Mouse (Mus musculus): Measurements from ENCODE around the gene Dscam. TPM values are rescaled to one million over a fixed set of nuclear protein-coding genes. Genes with fewer than 3 reads are reported as not detected.
A peak's percentile ranks its signal among the peaks of the same experiment; 100 is the strongest.

Gene Dscam
- polyA plus RNA-seq, 1 experiment from 2014 or later, result 0.05 TPM

DNA sequence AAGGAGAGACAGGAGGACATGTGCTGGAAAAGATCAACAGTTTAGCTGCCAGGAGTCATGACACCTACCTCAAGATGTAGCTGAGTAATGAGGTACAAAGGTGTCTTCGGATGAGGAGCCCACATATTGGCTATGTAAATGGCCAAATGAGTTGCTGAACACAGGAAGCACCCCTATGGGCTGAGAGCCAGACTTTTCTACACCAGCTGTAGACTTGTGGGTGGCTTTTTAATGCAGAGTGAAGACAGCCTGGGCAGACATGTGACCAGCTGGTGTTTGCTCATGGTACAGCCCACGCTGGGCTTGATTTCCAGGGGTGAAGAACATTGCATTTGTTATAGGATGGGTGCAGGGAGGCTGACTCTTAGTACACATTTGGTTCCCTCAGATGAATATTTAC lies 43.3 kb downstream of the Dscam start:
- no peaks in the 10 kb centered on the region for H3K4me1 ChIP-seq (replicated peaks; ENCODE audit: insufficient read depth, low read length)
- no peak for ATAC-seq (replicated peaks; ENCODE audit: low FRiP score, low read depth)
- DNase-seq (ENCODE audit: low spot score), result no peak
- no peak overlapping the region for H3K4me2 ChIP-seq (ENCODE audit: low read length)
- no peak overlapping the region for H3K4me3 ChIP-seq (replicated peaks; ENCODE audit: low read depth, low read length)
- no peaks in the 10 kb centered on the region for H3K36me3 ChIP-seq (ENCODE audit: insufficient read depth, low read length)
- WGBS, result 76% methylated on average over 2 of the region's 2 CpGs
- H3K27me3 ChIP-seq (ENCODE audit: insufficient read depth, low read length), result no peaks in the 10 kb centered on the region
- no peak for TF ChIP-seq CTCF (IDR thresholded peaks at IDR 0.05; ENCODE audit: low read depth)
- no peaks in the 10 kb centered on the region for H3K9me3 ChIP-seq (replicated peaks; ENCODE audit: low read length)
- no peak overlapping the region for H3K27ac ChIP-seq
- H3K9ac ChIP-seq (ENCODE audit: low read depth, low read length), result no peak overlapping the region

DNA sequence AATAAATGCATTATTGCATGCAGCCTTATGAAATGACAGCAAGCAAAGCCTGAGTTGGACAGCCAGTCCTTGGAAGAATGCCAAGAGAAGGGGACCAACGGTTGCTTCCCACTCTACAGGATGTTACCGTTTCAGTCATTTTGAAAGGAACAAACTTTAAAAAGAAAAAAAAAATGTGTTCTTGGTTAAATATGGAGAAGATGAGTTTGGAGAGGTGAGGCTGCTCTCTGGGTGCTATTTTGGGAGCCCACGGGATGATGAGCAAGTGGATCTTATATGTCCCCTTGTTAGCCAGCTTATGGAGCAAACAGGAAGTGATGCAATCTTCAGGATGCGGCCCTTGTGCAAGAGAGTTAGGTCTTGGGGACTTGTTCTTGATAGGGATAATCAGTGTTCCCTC lies 60.5 kb downstream of the Dscam start:
- no peak for TF ChIP-seq CTCF (IDR thresholded peaks at IDR 0.05; ENCODE audit: low read depth)
- 70% methylated on average over 4 of the region's 4 CpGs for WGBS

DNA sequence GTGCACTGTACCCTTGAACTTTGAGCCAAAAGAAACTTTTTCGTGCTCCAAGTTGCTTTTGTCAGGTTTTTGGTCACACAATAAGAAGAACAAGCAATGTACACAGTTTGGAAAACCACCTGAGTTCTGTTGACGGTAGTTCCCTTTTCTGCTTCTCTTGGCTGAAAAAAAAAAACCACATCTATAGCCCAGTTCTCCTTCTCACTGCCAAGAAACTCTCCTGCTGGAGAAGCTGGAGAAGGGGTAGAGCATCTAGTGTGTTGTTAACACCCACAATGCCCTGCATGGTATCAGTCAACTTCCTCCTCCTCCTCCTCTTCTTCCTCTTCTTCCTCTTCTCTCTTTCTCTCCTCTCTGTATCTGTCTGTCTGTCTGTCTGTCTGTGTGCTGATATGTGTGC lies 65.3 kb downstream of the Dscam start:
- Histone ChIP-seq H3K4me2 (ENCODE audit: low read length) (no peak overlapping the region), H3K4me1 (replicated peaks; ENCODE audit: insufficient read depth, low read length) (no peaks in the 10 kb centered on the region), H3K4me3 (replicated peaks; ENCODE audit: low read depth, low read length) (no peak overlapping the region), H3K27me3 (ENCODE audit: insufficient read depth, low read length) (no peaks in the 10 kb centered on the region), H3K36me3 (ENCODE audit: insufficient read depth, low read length) (no peaks in the 10 kb centered on the region), H3K9ac (ENCODE audit: low read depth, low read length) (no peak overlapping the region), H3K9me3 (replicated peaks; ENCODE audit: low read length) (no peaks in the 10 kb centered on the region), H3K27ac (no peak overlapping the region)
- DNase-seq (ENCODE audit: low spot score) (no peak), ATAC-seq (replicated peaks; ENCODE audit: low FRiP score, low read depth) (no peak)
- WGBS, result 82% methylated on average over 2 of the region's 2 CpGs
- no peak for TF ChIP-seq CTCF (IDR thresholded peaks at IDR 0.05; ENCODE audit: low read depth)

More for the DNA sequence above, 60.5 kb downstream of the Dscam start:
- no peak overlapping the region for H3K4me3 ChIP-seq (replicated peaks; ENCODE audit: low read depth, low read length)
- DNase-seq (ENCODE audit: low spot score) (no peak), ATAC-seq (replicated peaks; ENCODE audit: low FRiP score, low read depth) (no peak)
- H3K4me2 ChIP-seq (ENCODE audit: low read length), result no peak overlapping the region
- H3K4me1 ChIP-seq (replicated peaks; ENCODE audit: insufficient read depth, low read length), result no peaks in the 10 kb centered on the region
- no peaks in the 10 kb centered on the region for H3K9me3 ChIP-seq (replicated peaks; ENCODE audit: low read length)
- no peaks in the 10 kb centered on the region for H3K27me3 ChIP-seq (ENCODE audit: insufficient read depth, low read length)
- no peaks in the 10 kb centered on the region for H3K36me3 ChIP-seq (ENCODE audit: insufficient read depth, low read length)
- no peak overlapping the region for H3K9ac ChIP-seq (ENCODE audit: low read depth, low read length)
- H3K27ac ChIP-seq, result no peak overlapping the region

DNA sequence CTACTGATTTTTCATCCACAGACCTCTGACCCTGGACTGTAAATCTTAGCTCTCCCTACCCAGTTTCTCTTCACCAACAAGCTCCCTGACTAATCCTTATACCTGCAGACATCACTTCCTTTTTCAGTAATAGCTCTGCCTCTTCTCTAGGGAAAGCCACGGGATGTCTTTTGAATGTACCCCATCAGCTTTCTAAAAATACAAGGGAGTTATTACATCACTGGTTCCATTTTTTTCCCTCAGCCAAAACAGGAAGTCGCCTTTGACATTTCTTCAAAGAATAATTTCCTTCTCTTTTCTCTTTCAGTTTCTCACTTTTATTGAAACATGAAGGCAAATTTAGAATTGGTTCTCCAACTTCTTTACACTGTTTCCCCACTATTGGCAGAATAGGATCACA lies 67.5 kb downstream of the Dscam start:
- Histone ChIP-seq H3K27me3 (ENCODE audit: insufficient read depth, low read length) (no peaks in the 10 kb centered on the region), H3K4me2 (ENCODE audit: low read length) (no peak overlapping the region), H3K27ac (no peak overlapping the region), H3K4me3 (replicated peaks; ENCODE audit: low read depth, low read length) (no peak overlapping the region), H3K9me3 (replicated peaks; ENCODE audit: low read length) (no peaks in the 10 kb centered on the region), H3K9ac (ENCODE audit: low read depth, low read length) (no peak overlapping the region), H3K4me1 (replicated peaks; ENCODE audit: insufficient read depth, low read length) (no peaks in the 10 kb centered on the region), H3K36me3 (ENCODE audit: insufficient read depth, low read length) (no peaks in the 10 kb centered on the region)
- 70% methylated on average over 2 of the region's 2 CpGs for WGBS
- no peak for TF ChIP-seq CTCF (IDR thresholded peaks at IDR 0.05; ENCODE audit: low read depth)
- no peak for DNase-seq (ENCODE audit: low spot score)
- no peak for ATAC-seq (replicated peaks; ENCODE audit: low FRiP score, low read depth)

DNA sequence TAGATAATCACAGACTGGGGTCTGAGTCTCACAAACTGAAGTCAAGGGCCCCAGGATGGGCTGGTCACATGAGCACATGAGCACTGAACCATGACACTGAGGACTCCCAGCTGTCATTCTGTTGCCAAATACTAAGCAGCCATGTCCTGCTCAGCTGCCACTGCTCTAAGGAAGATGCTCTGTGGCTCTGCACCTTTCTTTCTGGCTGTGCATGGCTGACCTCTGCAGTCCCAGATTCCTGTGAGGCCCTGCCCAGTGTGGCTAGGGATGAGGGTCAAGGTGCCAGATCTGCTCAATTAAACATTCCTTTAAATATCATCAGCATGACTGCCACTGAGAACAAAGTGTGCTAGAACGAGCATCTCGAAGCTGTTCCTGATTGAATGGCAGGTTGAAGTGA lies 70.5 kb downstream of the Dscam start:
- Histone ChIP-seq H3K27ac (no peak overlapping the region), H3K27me3 (ENCODE audit: insufficient read depth, low read length) (no peaks in the 10 kb centered on the region), H3K9me3 (replicated peaks; ENCODE audit: low read length) (no peaks in the 10 kb centered on the region), H3K4me3 (replicated peaks; ENCODE audit: low read depth, low read length) (no peak overlapping the region), H3K36me3 (ENCODE audit: insufficient read depth, low read length) (no peaks in the 10 kb centered on the region), H3K4me2 (ENCODE audit: low read length) (no peak overlapping the region), H3K4me1 (replicated peaks; ENCODE audit: insufficient read depth, low read length) (no peaks in the 10 kb centered on the region), H3K9ac (ENCODE audit: low read depth, low read length) (no peak overlapping the region)
- DNase-seq (ENCODE audit: low spot score), result peak; percentile 48
- TF ChIP-seq CTCF (IDR thresholded peaks at IDR 0.05; ENCODE audit: low read depth), result no peak
- 33% methylated on average over 2 of the region's 2 CpGs for whole genome bisulfite sequencing
- ATAC-seq (replicated peaks; ENCODE audit: low FRiP score, low read depth), result peak; percentile 74

DNA sequence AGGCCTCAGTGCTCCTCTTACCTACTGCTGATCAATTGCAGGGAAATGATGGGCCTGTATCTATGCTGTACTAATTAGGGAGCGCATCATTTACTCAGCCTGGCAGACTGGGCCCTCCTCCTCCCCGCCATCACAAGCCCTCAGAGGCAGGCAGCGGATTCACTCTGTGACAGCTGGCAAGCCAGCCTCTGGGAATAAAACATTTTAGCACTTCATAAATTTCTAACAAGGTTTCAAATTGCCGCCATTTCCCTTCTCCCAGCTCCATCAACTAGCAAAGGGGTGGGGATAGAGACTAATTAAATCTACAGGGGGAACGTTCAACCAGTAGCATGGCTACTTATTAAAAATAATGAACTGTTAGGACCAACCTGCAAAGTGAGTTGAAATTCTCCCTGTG lies 72.0 kb downstream of the Dscam start:
- no peaks in the 10 kb centered on the region for H3K36me3 ChIP-seq (ENCODE audit: insufficient read depth, low read length)
- H3K9me3 ChIP-seq (replicated peaks; ENCODE audit: low read length), result no peaks in the 10 kb centered on the region
- no peaks in the 10 kb centered on the region for H3K27me3 ChIP-seq (ENCODE audit: insufficient read depth, low read length)
- no peak for ATAC-seq (replicated peaks; ENCODE audit: low FRiP score, low read depth)
- no peak for TF ChIP-seq CTCF (IDR thresholded peaks at IDR 0.05; ENCODE audit: low read depth)
- no peak overlapping the region for H3K9ac ChIP-seq (ENCODE audit: low read depth, low read length)
- no peaks in the 10 kb centered on the region for H3K4me1 ChIP-seq (replicated peaks; ENCODE audit: insufficient read depth, low read length)
- no peak overlapping the region for H3K4me2 ChIP-seq (ENCODE audit: low read length)
- H3K4me3 ChIP-seq (replicated peaks; ENCODE audit: low read depth, low read length), result no peak overlapping the region
- H3K27ac ChIP-seq, result no peak overlapping the region
- DNase-seq (ENCODE audit: low spot score), result no peak
- 19% methylated on average over 5 of the region's 5 CpGs for WGBS

DNA sequence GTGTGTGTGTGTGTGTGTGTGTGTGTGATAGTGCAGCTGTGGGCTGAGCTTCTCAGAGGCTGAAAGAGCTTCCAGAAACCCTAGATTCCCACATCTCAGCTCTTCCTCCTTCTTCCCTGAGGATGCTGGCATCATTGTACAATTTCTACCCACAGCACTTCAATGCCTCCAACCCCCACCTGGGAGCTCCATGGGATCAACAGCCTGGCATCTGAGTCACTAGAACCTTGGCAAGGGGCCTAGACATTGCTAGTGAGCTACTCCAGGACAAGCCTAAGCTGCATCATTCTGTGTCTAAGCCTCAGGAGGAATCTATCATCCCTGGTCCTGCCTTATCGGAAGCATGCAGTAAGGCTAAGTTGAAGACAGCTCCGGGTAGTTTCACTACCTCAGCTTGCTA lies 73.8 kb downstream of the Dscam start:
- Histone ChIP-seq H3K36me3 (ENCODE audit: insufficient read depth, low read length) (no peaks in the 10 kb centered on the region), H3K27ac (no peak overlapping the region), H3K4me1 (replicated peaks; ENCODE audit: insufficient read depth, low read length) (no peaks in the 10 kb centered on the region), H3K9ac (ENCODE audit: low read depth, low read length) (no peak overlapping the region), H3K27me3 (ENCODE audit: insufficient read depth, low read length) (no peaks in the 10 kb centered on the region), H3K9me3 (replicated peaks; ENCODE audit: low read length) (no peaks in the 10 kb centered on the region), H3K4me2 (ENCODE audit: low read length) (no peak overlapping the region), H3K4me3 (replicated peaks; ENCODE audit: low read depth, low read length) (no peak overlapping the region)
- no peak for TF ChIP-seq CTCF (IDR thresholded peaks at IDR 0.05; ENCODE audit: low read depth)
- DNase-seq (ENCODE audit: low spot score) (no peak), ATAC-seq (replicated peaks; ENCODE audit: low FRiP score, low read depth) (no peak)
- WGBS, result 90% methylated on average over 2 of the region's 2 CpGs

All from kidney, postnatal 0 days (tissue).